In genomic region chr9:15619020-15619590, GRCm38 (mm10) we compare ENCODE assay signal across 22 mouse cellular contexts. TPM values are rescaled to one million over a fixed set of nuclear protein-coding genes. Genes with fewer than 3 reads are reported as not detected.
DNase-seq lines count a peak whose midpoint lies in the region; ATAC-seq and TF ChIP-seq lines count a peak whose summit lies in the region.
"Had no signal": no experiment of that assay in that cellular context is flagged by ENCODE, and none has a peak within 500 bp of the region (broad histone marks: within the 10 kb centered on the region; RNA-seq: fewer than 3 reads in every experiment).

No protein-coding gene starts in this region.

- TF ChIP-seq POLR2A in brain, embryonic 14.5 days (IDR thresholded peaks at IDR 0.05; ENCODE audit: borderline replicate concordance, extremely low read depth, insufficient read depth, insufficient read length, poor library complexity, severe bottlenecking) = no peak

- H3K4me3 ChIP-seq in kidney, embryonic 16.5 days (ENCODE audit: low read length) = no peak overlapping the region
- H3K4me3 ChIP-seq in hindbrain, embryonic 13.5 days = no peak overlapping the region
- no peak overlapping the region for H3K4me3 ChIP-seq in midbrain, embryonic 15.5 days
- no peak overlapping the region for H3K4me3 ChIP-seq in intestine, postnatal 0 days (ENCODE audit: low read depth, low read length)
- H3K4me3 ChIP-seq: embryonic facial prominence, embryonic 13.5 days; gastrocnemius, adult 2 months; heart, adult 2 months; intestine, embryonic 15.5 days; limb, embryonic 13.5 days; stomach, embryonic 15.5 days had no signal

- WGBS in kidney, embryonic 16.5 days = 15% methylated on average over 10 of the region's 10 CpGs
- WGBS in hindbrain, embryonic 13.5 days = 51% methylated on average over 10 of the region's 10 CpGs
- 64% methylated on average over 10 of the region's 10 CpGs for WGBS in midbrain, embryonic 15.5 days
- 52% methylated on average over 10 of the region's 10 CpGs for WGBS in intestine, postnatal 0 days

- no peak overlapping the region for H3K9ac ChIP-seq in kidney, embryonic 16.5 days (replicated peaks; ENCODE audit: low read length)
- H3K9ac ChIP-seq in hindbrain, embryonic 13.5 days = no peak overlapping the region
- H3K9ac ChIP-seq in midbrain, embryonic 15.5 days = no peak overlapping the region
- H3K9ac ChIP-seq in intestine, postnatal 0 days (ENCODE audit: low read depth, low read length) = no peak overlapping the region
- H3K9ac ChIP-seq: embryonic facial prominence, embryonic 13.5 days; intestine, embryonic 15.5 days; limb, embryonic 13.5 days; stomach, embryonic 15.5 days had no signal

- no peak for TF ChIP-seq CTCF in brain, embryonic 14.5 days (IDR thresholded peaks at IDR 0.05; ENCODE audit: borderline replicate concordance, extremely low read depth, insufficient read depth, insufficient read length)
- no peak for TF ChIP-seq CTCF in intestine, postnatal 0 days (IDR thresholded peaks at IDR 0.05; ENCODE audit: low read depth)

- DNase-seq in kidney, adult 18-20 months = no peak
- peak; percentile 23 for DNase-seq in brain, embryonic 14.5 days (ENCODE audit: low read depth)
- DNase-seq in layer of hippocampus, adult 9-10 months (ENCODE audit: low spot score) = no peak
- DNase-seq in adipocyte (ENCODE audit: low spot score) = no peak
- DNase-seq: adrenal gland, postnatal 36 days; cerebellum, postnatal 14 days; gastrocnemius, adult 2 months; heart, adult 2 months; heart, postnatal 10 days; lung, postnatal 14 days; thymus, postnatal 25 days had no signal

- H3K9me3 ChIP-seq in kidney, embryonic 16.5 days (ENCODE audit: low read length) = no peaks in the 10 kb centered on the region
- H3K9me3 ChIP-seq in hindbrain, embryonic 13.5 days = no peaks in the 10 kb centered on the region
- no peaks in the 10 kb centered on the region for H3K9me3 ChIP-seq in midbrain, embryonic 15.5 days
- H3K9me3 ChIP-seq in intestine, postnatal 0 days (ENCODE audit: control insufficient read depth) = no peaks in the 10 kb centered on the region
- H3K9me3 ChIP-seq: embryonic facial prominence, embryonic 13.5 days; intestine, embryonic 15.5 days; limb, embryonic 13.5 days; stomach, embryonic 15.5 days had no signal

- H3K4me2 ChIP-seq in kidney, embryonic 16.5 days (replicated peaks; ENCODE audit: low read depth, low read length) = no peak overlapping the region
- H3K4me2 ChIP-seq in hindbrain, embryonic 13.5 days = no peak overlapping the region
- H3K4me2 ChIP-seq in midbrain, embryonic 15.5 days = no peak overlapping the region
- H3K4me2 ChIP-seq in intestine, postnatal 0 days (replicated peaks; ENCODE audit: low read depth) = no peak overlapping the region
- H3K4me2 ChIP-seq: embryonic facial prominence, embryonic 13.5 days; intestine, embryonic 15.5 days; limb, embryonic 13.5 days; stomach, embryonic 15.5 days had no signal

- ATAC-seq in kidney, embryonic 16.5 days (ENCODE audit: low FRiP score, low TSS enrichment) = peak; percentile 53; the same call in 1 of the 2 replicates
- peak; percentile 48; the same call in 1 of the 2 replicates for ATAC-seq in hindbrain, embryonic 13.5 days (ENCODE audit: low FRiP score)
- ATAC-seq in midbrain, embryonic 15.5 days (replicated peaks) = peak; percentile 54
- ATAC-seq in intestine, postnatal 0 days = no peak
- ATAC-seq: activated CD4-positive, CD25-positive, alpha-beta regulatory T cell, adult 4 months; CD4-positive, CD25-positive, alpha-beta regulatory T cell, adult 4 months; intestine, embryonic 15.5 days had no signal

- no peak overlapping the region for H3K27ac ChIP-seq in kidney, embryonic 16.5 days (ENCODE audit: low read length)
- peak overlapping the region; percentile 40; the same call in 1 of the 2 replicates for H3K27ac ChIP-seq in hindbrain, embryonic 13.5 days
- no peak overlapping the region for H3K27ac ChIP-seq in midbrain, embryonic 15.5 days
- no peak overlapping the region for H3K27ac ChIP-seq in intestine, postnatal 0 days (ENCODE audit: low read depth, low read length)
- H3K27ac ChIP-seq: embryonic facial prominence, embryonic 13.5 days; gastrocnemius, adult 2 months; heart, adult 2 months; intestine, embryonic 15.5 days; limb, embryonic 13.5 days; stomach, embryonic 15.5 days had no signal

- no peaks in the 10 kb centered on the region for H3K36me3 ChIP-seq in kidney, embryonic 16.5 days (ENCODE audit: insufficient read depth, low read length)
- no peaks in the 10 kb centered on the region for H3K36me3 ChIP-seq in hindbrain, embryonic 13.5 days
- no peaks in the 10 kb centered on the region for H3K36me3 ChIP-seq in midbrain, embryonic 15.5 days (replicated peaks)
- H3K36me3 ChIP-seq in intestine, postnatal 0 days (ENCODE audit: control insufficient read depth, insufficient read depth) = no peaks in the 10 kb centered on the region
- H3K36me3 ChIP-seq: embryonic facial prominence, embryonic 13.5 days; intestine, embryonic 15.5 days; limb, embryonic 13.5 days; stomach, embryonic 15.5 days had no signal

- peaks cover 8% of the 10 kb centered on the region for H3K4me1 ChIP-seq in kidney, embryonic 16.5 days (ENCODE audit: insufficient read depth, low read length)
- peaks cover 11% of the 10 kb centered on the region for H3K4me1 ChIP-seq in hindbrain, embryonic 13.5 days (replicated peaks)
- H3K4me1 ChIP-seq in midbrain, embryonic 15.5 days = no peaks in the 10 kb centered on the region
- no peaks in the 10 kb centered on the region for H3K4me1 ChIP-seq in intestine, postnatal 0 days (replicated peaks; ENCODE audit: control insufficient read depth, insufficient read depth, low read length)
- H3K4me1 ChIP-seq: intestine, embryonic 15.5 days; stomach, embryonic 15.5 days had no signal

- H3K27me3 ChIP-seq in kidney, embryonic 16.5 days (ENCODE audit: insufficient read depth, low read length) = no peaks in the 10 kb centered on the region
- no peaks in the 10 kb centered on the region for H3K27me3 ChIP-seq in hindbrain, embryonic 13.5 days
- H3K27me3 ChIP-seq in midbrain, embryonic 15.5 days (replicated peaks) = no peaks in the 10 kb centered on the region
- no peaks in the 10 kb centered on the region for H3K27me3 ChIP-seq in intestine, postnatal 0 days (replicated peaks; ENCODE audit: control insufficient read depth, insufficient read depth, low read length)
- H3K27me3 ChIP-seq: intestine, embryonic 15.5 days; limb, embryonic 13.5 days; stomach, embryonic 15.5 days had no signal

RNA-seq across cellular contexts. Expression of gene Deup1, which starts 8.6 kb away (rescaled TPM):
- polyA plus RNA-seq in kidney, embryonic 16.5 days (2015; fragmentation: Nextera tagmentation; extraction: Ambion mirVana) = 0.50 and 0.82 TPM in 2 replicates
- polyA plus RNA-seq in brain, embryonic 14.5 days (2012; rRNA removed) = 0.63 and 1.3 TPM in 2 replicates
- polyA plus RNA-seq in hindbrain, embryonic 13.5 days (2015; fragmentation: Nextera tagmentation; extraction: Ambion mirVana) = 1.3 and 3.4 TPM in 2 replicates
- 1.9 and 2.5 TPM in 2 replicates for polyA plus RNA-seq in midbrain, embryonic 15.5 days (2015; fragmentation: Nextera tagmentation; extraction: Ambion mirVana)
- polyA plus RNA-seq in intestine, postnatal 0 days (2015; fragmentation: Nextera tagmentation; extraction: Ambion mirVana) = 0.08 and 0.14 TPM in 2 replicates
- polyA plus RNA-seq: small intestine, adult 2 months had no signal
